Mouse (Mus musculus): ENCODE measurements around the gene Nup210l.
A peak's percentile ranks its signal among the peaks of the same experiment; 100 is the strongest.
"Not testable (repeated sequence)": the region's sequence is repeated elsewhere in the genome, so short reads cannot be mapped to it uniquely, and the experiment has no call there.

The Nup210l gene

GRCm38 (mm10) chr3:90222455-90222854 lies 118.5 kb downstream of the Nup210l start:
- DNase-seq (ENCODE audit: low read depth): no peak

GRCm38 (mm10) chr3:90222941-90223340 lies 119.0 kb downstream of the Nup210l start:
- DNase-seq (ENCODE audit: low read depth): no peak

GRCm38 (mm10) chr3:90224331-90224730 lies 120.4 kb downstream of the Nup210l start:
- DNase-seq (ENCODE audit: low read depth): no peak

- no peak for DNase-seq (ENCODE audit: low read depth)
Observed at GRCm38 (mm10) chr3:90231075-90231474, 127.1 kb downstream of the Nup210l start.

- DNase-seq (ENCODE audit: low read depth): peak; percentile 95
Observed at GRCm38 (mm10) chr3:90231507-90232333, 127.8 kb downstream of the Nup210l start, which contains the start of gene Jtb. Jtb (plus strand) TSS chr3:90231597.

GRCm38 (mm10) chr3:90241251-90241650 lies 137.3 kb downstream of the Nup210l start:
- no peak for DNase-seq (ENCODE audit: low read depth)

GRCm38 (mm10) chr3:90241669-90242358 lies 137.9 kb downstream of the Nup210l start:
- no peak for DNase-seq (ENCODE audit: low read depth)

- no peak for DNase-seq (ENCODE audit: low read depth)
Observed at GRCm38 (mm10) chr3:90242984-90243775, 139.2 kb downstream of the Nup210l start, which contains the start of gene Creb3l4. Creb3l4 (minus strand) TSS chr3:90243512.

- peak; percentile 66 for DNase-seq (ENCODE audit: low read depth)
Observed at GRCm38 (mm10) chr3:90245406-90245805, 141.5 kb downstream of the Nup210l start.

GRCm38 (mm10) chr3:90247630-90247959 lies 143.7 kb downstream of the Nup210l start:
- DNase-seq (ENCODE audit: low read depth): no peak

- peak; percentile 96 for DNase-seq (ENCODE audit: low read depth)
Observed at GRCm38 (mm10) chr3:90247960-90248745, 144.2 kb downstream of the Nup210l start, which contains the start of gene Slc39a1. Slc39a1 (plus strand) TSS chr3:90248172.

- no peak for DNase-seq (ENCODE audit: low read depth)
Observed at GRCm38 (mm10) chr3:90248746-90249100, 144.8 kb downstream of the Nup210l start.

- DNase-seq (ENCODE audit: low read depth): no peak
Observed at GRCm38 (mm10) chr3:90250791-90251190, 146.9 kb downstream of the Nup210l start.

- not testable (repeated sequence) for DNase-seq (ENCODE audit: low read depth)
Observed at GRCm38 (mm10) chr3:90251731-90252226, 147.8 kb downstream of the Nup210l start.

- not testable (repeated sequence) for DNase-seq (ENCODE audit: low read depth)
Observed at GRCm38 (mm10) chr3:90252659-90253058, 148.7 kb downstream of the Nup210l start.

GRCm38 (mm10) chr3:90253174-90253573 lies 149.2 kb downstream of the Nup210l start:
- peak; percentile 39 for DNase-seq (ENCODE audit: low read depth)

GRCm38 (mm10) chr3:90253653-90254418 lies 149.9 kb downstream of the Nup210l start, which contains the start of gene Crtc2:
Crtc2 (plus strand) TSS chr3:90254163.
- DNase-seq (ENCODE audit: low read depth): peak; percentile 95

- peak; percentile 73 for DNase-seq (ENCODE audit: low read depth)
Observed at GRCm38 (mm10) chr3:90254419-90255193, 150.7 kb downstream of the Nup210l start.

- no peak for DNase-seq (ENCODE audit: low read depth)
Observed at GRCm38 (mm10) chr3:90255194-90255565, 151.2 kb downstream of the Nup210l start.
